Mouse (Mus musculus) ES-E14 (cell line): ENCODE results near the gene Lrp6.

Experiments
- CHD2 ChIP-seq: IDR thresholded peaks from 2 replicates; pipeline ENCODE4 v1.6.1; 2014; ENCODE audit warnings: mild to moderate bottlenecking, low read depth, low read length, inconsistent platforms
- HCFC1 ChIP-seq: IDR thresholded peaks from 2 replicates; pipeline ENCODE4 v1.6.1; 2012; ENCODE audit warnings: low read length, inconsistent platforms, borderline replicate concordance; ENCODE audit not compliant: insufficient read depth
- MAFK ChIP-seq: IDR thresholded peaks from 2 replicates; pipeline ENCODE4 v1.6.1; 2014; ENCODE audit warnings: mild to moderate bottlenecking, low read depth, low read length, inconsistent platforms; ENCODE audit not compliant: insufficient read depth
- ZC3H11A ChIP-seq: IDR thresholded peaks from 2 replicates; pipeline ENCODE4 v1.6.1; 2012; ENCODE audit warnings: low read depth, mild to moderate bottlenecking, inconsistent platforms, low read length, borderline replicate concordance
- ZNF384 ChIP-seq: IDR thresholded peaks from 2 replicates; pipeline ENCODE4 v1.6.1; 2012; ENCODE audit warnings: low read depth, low read length, inconsistent platforms

DNA sequence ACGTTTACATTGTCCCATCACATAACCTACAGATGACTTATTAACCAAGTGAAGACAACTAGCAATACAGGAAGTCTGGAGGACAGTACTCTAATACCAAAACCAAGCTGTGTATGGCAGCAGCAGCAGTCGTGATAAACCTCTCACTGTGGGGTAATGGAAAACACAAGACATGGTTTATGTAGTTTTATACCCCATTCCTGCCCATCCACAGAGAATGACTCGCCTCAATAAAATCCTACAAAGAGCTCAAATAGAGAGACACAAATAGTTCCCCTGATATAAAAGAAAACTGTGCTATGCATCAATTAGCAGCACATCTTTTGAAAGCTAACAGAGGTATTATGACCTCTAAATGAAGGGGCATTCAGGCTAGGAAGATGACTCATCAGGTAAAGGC, 45.9 kb downstream of the Lrp6 start:
- TF ChIP-seq CHD2, result no peak
- no peak for TF ChIP-seq ZNF384
- TF ChIP-seq MAFK, result no peak
- TF ChIP-seq HCFC1, result no peak
- no peak for TF ChIP-seq ZC3H11A
